Mouse (Mus musculus) liver, adult 2 months (tissue): ENCODE data around the gene Vmn1r17.

ENCODE experiments used
- CTCF ChIP-seq: fragments of 200-500 bp; IDR thresholded peaks from 2 replicates; pipeline ENCODE4 v1.5.1; 2011; ENCODE audit warnings: low read depth, low read length, control low read depth
- POLR2A ChIP-seq: fragments of 200-500 bp; IDR thresholded peaks from 2 replicates; pipeline ENCODE4 v1.6.1; 2011; ENCODE audit warnings: low read length, control low read depth; ENCODE audit not compliant: insufficient read depth; ENCODE audit errors: extremely low read depth

- TF ChIP-seq CTCF = no peak
- TF ChIP-seq POLR2A = no peak
Measured at GRCm38 (mm10) chr6:57395683-57396082, 32.2 kb upstream of the Vmn1r17 start, which contains the start of gene Vmn1r18.
